Mouse (Mus musculus): ENCODE measurements around the gene Hspa1l. TPM values are rescaled to one million over a fixed set of nuclear protein-coding genes. Genes with fewer than 3 reads are reported as not detected.
"Not testable (repeated sequence)": the region's sequence is repeated elsewhere in the genome, so short reads cannot be mapped to it uniquely, and the experiment has no call there.

The Hspa1l gene
- polyA plus RNA-seq, 1 experiment from 2014 or later: 0.93 TPM

DNA sequence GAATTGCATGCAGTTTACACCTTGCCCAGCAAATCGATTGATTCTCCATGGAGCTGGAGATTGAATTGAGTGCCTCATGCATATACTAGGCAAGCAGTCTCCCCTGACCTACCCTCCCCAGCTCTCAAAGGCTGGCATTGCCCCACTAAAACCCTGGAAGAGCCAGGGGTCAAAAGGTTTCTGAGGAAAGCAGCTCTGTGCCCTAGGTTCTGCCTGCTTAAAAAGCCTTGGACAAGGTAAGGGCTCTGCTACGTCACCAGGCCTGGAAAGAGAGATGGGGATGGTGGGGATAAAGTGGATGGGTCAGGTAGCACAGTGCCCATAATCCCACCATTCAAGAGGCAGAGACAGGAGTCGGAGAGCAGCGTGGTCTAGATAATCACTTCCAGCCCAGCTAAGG is 17.7 kb upstream of the Hspa1l start:
- 0 out of 2 replicates have a peak, but pooled peaks cover 7% of the 10 kb centered on the region for H3K4me1 ChIP-seq (replicated peaks; ENCODE audit: control insufficient read depth, insufficient read depth, low read length)
- H3K36me3 ChIP-seq (ENCODE audit: control insufficient read depth, insufficient read depth, low read length): peaks cover 8% of the 10 kb centered on the region
- no peak overlapping the region for H3K9ac ChIP-seq (ENCODE audit: low read depth, low read length)
- H3K9me3 ChIP-seq (ENCODE audit: control insufficient read depth, low read length): no peaks in the 10 kb centered on the region
- no peak overlapping the region for H3K27ac ChIP-seq (ENCODE audit: low read depth, low read length)
- peaks cover 11% of the 10 kb centered on the region for H3K27me3 ChIP-seq (ENCODE audit: control insufficient read depth, insufficient read depth, low read length)
- WGBS: 79% methylated on average over 4 of the region's 4 CpGs
- no peak overlapping the region for H3K4me3 ChIP-seq (ENCODE audit: low read depth, low read length)
- no peak overlapping the region for H3K4me2 ChIP-seq (replicated peaks; ENCODE audit: low read depth, low read length)
- ATAC-seq (ENCODE audit: low FRiP score): no peak
- no peak for DNase-seq (ENCODE audit: low spot score)

DNA sequence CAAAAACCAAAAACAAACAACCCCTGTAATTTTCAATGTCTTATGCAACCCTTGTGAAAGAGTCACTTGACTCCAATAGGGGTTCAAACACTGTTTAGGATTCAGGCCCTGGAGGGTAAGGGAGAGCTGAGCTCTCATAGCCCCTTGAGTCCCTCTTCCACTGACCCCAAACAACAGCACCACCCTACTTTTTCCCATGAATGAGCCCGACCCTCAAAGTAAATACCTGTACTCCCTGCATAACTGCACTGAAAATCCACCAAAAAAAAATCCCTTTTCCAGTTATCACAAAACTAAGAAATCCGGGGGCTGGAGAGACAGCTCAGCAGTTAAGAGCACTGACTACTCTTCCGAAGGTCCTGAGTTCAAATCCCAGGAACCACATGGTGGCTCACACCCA is 16.6 kb upstream of the Hspa1l start:
- no peaks in the 10 kb centered on the region for H3K9me3 ChIP-seq (ENCODE audit: control insufficient read depth, low read length)
- no peak overlapping the region for H3K27ac ChIP-seq (ENCODE audit: low read depth, low read length)
- no peak overlapping the region for H3K4me3 ChIP-seq (ENCODE audit: low read depth, low read length)
- ATAC-seq (ENCODE audit: low FRiP score) (no peak), DNase-seq (ENCODE audit: low spot score) (no peak)
- peaks cover 11% of the 10 kb centered on the region for H3K27me3 ChIP-seq (ENCODE audit: control insufficient read depth, insufficient read depth, low read length)
- H3K4me2 ChIP-seq (replicated peaks; ENCODE audit: low read depth, low read length): no peak overlapping the region
- WGBS: 82% methylated on average over 3 of the region's 3 CpGs
- no peaks in the 10 kb centered on the region for H3K36me3 ChIP-seq (ENCODE audit: control insufficient read depth, insufficient read depth, low read length)
- 0 out of 2 replicates have a peak, but pooled peaks cover 3% of the 10 kb centered on the region for H3K4me1 ChIP-seq (replicated peaks; ENCODE audit: control insufficient read depth, insufficient read depth, low read length)
- H3K9ac ChIP-seq (ENCODE audit: low read depth, low read length): no peak overlapping the region

DNA sequence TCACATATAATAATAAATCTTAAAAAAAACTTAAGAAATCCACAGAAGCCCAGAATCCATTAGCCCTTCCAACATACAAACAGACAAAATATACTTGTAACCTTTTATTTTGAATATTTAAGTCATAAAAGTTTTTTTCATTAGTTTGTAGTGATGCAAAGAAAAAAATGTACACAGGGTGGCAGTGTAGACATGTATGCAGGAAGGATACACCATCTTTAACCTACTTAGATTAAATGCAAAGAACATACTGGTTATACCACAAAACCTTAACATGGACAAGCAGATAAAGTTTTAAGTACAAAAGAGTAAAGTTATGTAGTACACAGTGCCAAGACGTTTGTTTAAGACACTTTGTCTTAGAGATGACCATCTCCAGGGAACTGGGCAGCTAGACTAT is 16.2 kb upstream of the Hspa1l start:
- Histone ChIP-seq H3K4me2 (replicated peaks; ENCODE audit: low read depth, low read length) (no peak overlapping the region), H3K9me3 (ENCODE audit: control insufficient read depth, low read length) (no peaks in the 10 kb centered on the region), H3K9ac (ENCODE audit: low read depth, low read length) (no peak overlapping the region), H3K27me3 (ENCODE audit: control insufficient read depth, insufficient read depth, low read length) (peaks cover 11% of the 10 kb centered on the region), H3K4me1 (replicated peaks; ENCODE audit: control insufficient read depth, insufficient read depth, low read length) (0 out of 2 replicates have a peak, but pooled peaks cover 2% of the 10 kb centered on the region), H3K4me3 (ENCODE audit: low read depth, low read length) (no peak overlapping the region), H3K27ac (ENCODE audit: low read depth, low read length) (no peak overlapping the region), H3K36me3 (ENCODE audit: control insufficient read depth, insufficient read depth, low read length) (no peaks in the 10 kb centered on the region)
- DNase-seq (ENCODE audit: low spot score): no peak
- no peak for ATAC-seq (ENCODE audit: low FRiP score)
- WGBS: 41% methylated on average over 1 of the region's 1 CpGs

DNA sequence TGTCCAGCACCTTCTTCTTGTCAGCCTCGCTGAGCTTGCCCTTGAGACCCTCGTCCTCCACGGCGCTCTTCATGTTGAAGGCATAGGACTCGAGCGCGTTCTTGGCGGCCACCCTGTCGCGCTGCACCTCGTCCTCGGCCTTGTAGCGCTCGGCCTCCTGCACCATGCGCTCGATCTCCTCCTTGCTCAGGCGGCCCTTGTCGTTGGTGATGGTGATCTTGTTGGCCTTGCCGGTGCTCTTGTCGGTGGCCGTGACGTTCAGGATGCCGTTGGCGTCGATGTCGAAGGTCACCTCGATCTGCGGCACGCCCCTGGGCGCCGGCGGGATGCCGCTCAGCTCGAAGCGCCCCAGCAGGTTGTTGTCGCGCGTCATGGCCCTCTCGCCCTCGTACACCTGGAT is 15.2 kb upstream of the Hspa1l start:
- H3K9ac ChIP-seq (ENCODE audit: low read depth, low read length); DNase-seq (ENCODE audit: low spot score); H3K4me1 ChIP-seq (replicated peaks; ENCODE audit: control insufficient read depth, insufficient read depth, low read length); H3K36me3 ChIP-seq (ENCODE audit: control insufficient read depth, insufficient read depth, low read length); H3K27ac ChIP-seq (ENCODE audit: low read depth, low read length); H3K9me3 ChIP-seq (ENCODE audit: control insufficient read depth, low read length); H3K4me3 ChIP-seq (ENCODE audit: low read depth, low read length); H3K4me2 ChIP-seq (replicated peaks; ENCODE audit: low read depth, low read length); ATAC-seq (ENCODE audit: low FRiP score): not testable (repeated sequence)
- peaks cover 11% of the 10 kb centered on the region for H3K27me3 ChIP-seq (ENCODE audit: control insufficient read depth, insufficient read depth, low read length)
- 30% methylated on average over 25 of the region's 40 CpGs for WGBS

DNA sequence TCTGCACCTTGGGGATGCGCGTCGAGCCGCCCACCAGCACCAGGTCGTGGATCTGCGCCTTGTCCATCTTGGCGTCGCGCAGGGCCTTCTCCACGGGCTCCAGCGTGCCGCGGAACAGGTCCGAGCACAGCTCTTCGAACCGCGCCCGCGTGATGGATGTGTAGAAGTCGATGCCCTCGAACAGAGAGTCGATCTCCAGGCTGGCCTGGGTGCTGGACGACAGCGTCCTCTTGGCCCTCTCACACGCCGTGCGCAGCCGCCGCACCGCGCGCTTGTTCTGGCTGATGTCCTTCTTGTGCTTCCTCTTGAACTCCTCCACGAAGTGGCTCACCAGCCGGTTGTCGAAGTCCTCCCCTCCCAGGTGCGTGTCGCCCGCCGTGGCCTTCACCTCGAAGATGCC is 14.5 kb upstream of the Hspa1l start:
- not testable (repeated sequence) for H3K4me1 ChIP-seq (replicated peaks; ENCODE audit: control insufficient read depth, insufficient read depth, low read length); H3K27ac ChIP-seq (ENCODE audit: low read depth, low read length); H3K9me3 ChIP-seq (ENCODE audit: control insufficient read depth, low read length); ATAC-seq (ENCODE audit: low FRiP score); H3K4me3 ChIP-seq (ENCODE audit: low read depth, low read length); H3K36me3 ChIP-seq (ENCODE audit: control insufficient read depth, insufficient read depth, low read length); DNase-seq (ENCODE audit: low spot score); H3K9ac ChIP-seq (ENCODE audit: low read depth, low read length); H3K4me2 ChIP-seq (replicated peaks; ENCODE audit: low read depth, low read length)
- WGBS: 37% methylated on average over 22 of the region's 40 CpGs
- H3K27me3 ChIP-seq (ENCODE audit: control insufficient read depth, insufficient read depth, low read length): peaks cover 11% of the 10 kb centered on the region

DNA sequence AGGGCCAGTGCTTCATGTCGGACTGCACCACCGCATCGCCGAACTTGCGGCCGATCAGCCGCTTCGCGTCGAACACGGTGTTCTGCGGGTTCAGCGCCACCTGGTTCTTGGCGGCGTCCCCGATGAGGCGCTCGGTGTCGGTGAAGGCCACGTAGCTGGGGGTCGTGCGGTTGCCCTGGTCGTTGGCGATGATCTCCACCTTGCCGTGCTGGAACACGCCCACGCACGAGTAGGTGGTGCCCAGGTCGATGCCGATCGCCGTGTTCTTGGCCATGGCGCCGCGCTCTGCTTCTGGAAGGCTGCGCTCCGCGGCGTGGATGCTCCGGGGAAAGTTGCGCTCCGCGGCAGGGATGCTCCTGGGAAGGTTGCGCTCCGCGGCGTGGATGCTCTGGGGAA is 13.8 kb upstream of the Hspa1l start:
- not testable (repeated sequence) for DNase-seq (ENCODE audit: low spot score); H3K9ac ChIP-seq (ENCODE audit: low read depth, low read length); H3K27ac ChIP-seq (ENCODE audit: low read depth, low read length); H3K9me3 ChIP-seq (ENCODE audit: control insufficient read depth, low read length); H3K36me3 ChIP-seq (ENCODE audit: control insufficient read depth, insufficient read depth, low read length); H3K4me1 ChIP-seq (replicated peaks; ENCODE audit: control insufficient read depth, insufficient read depth, low read length)
- H3K27me3 ChIP-seq (ENCODE audit: control insufficient read depth, insufficient read depth, low read length): peaks cover 11% of the 10 kb centered on the region
- WGBS: 0% methylated on average over 4 of the region's 47 CpGs
- H3K4me2 ChIP-seq (replicated peaks; ENCODE audit: low read depth, low read length): peak overlapping the region; percentile 84
- H3K4me3 ChIP-seq (ENCODE audit: low read depth, low read length): peak overlapping the region; percentile 44
- ATAC-seq (ENCODE audit: low FRiP score): peak; percentile 54

DNA sequence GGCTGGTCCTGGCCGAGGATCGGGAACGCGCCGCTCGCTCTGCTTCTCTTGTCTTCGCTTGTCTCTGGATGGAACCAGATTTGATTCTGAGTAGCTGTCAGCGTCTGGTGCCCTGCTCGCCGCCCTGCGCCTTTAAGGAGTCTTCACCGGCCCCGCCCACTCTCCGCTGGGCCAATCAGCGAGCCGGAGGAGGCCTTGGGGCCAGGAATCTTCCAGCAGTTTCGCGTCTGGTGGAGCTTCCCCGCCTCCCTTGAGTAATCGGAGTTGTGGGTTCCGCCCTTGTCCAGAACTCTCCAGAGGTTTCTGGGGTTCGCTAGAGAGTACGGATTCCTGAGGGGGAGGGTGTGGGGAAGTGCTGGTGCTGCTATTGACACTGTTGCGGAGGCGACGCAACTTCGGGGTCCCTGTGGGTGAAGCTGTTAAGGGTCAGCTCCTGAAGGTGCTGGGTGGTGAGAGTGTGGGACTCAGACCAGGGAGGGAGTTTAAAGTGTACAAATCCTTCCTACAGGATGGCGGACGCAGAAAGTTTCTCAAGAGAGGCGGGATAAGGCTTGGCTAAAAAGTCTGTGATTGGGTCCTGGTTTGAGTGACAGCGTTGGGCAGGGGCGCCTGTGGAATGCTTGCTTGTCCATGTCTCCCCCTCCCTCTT is 13.2 kb upstream of the Hspa1l start, which contains the start of gene Hspa1b:
Gene Hspa1b, minus strand, starts transcription at position 109 of the 649 bp plus-strand sequence.
- H3K36me3 ChIP-seq (ENCODE audit: control insufficient read depth, insufficient read depth, low read length); H3K9me3 ChIP-seq (ENCODE audit: control insufficient read depth, low read length); H3K4me1 ChIP-seq (replicated peaks; ENCODE audit: control insufficient read depth, insufficient read depth, low read length): not testable (repeated sequence)
- Histone ChIP-seq H3K27ac (ENCODE audit: low read depth, low read length) (peak within 1 kb of the TSS; percentile 51), H3K4me3 (ENCODE audit: low read depth, low read length) (peak within 1 kb of the TSS; percentile 44), H3K4me2 (replicated peaks; ENCODE audit: low read depth, low read length) (peak within 1 kb of the TSS; percentile 84), H3K27me3 (ENCODE audit: control insufficient read depth, insufficient read depth, low read length) (peaks cover 11% of the 10 kb centered on the region), H3K9ac (ENCODE audit: low read depth, low read length) (peak within 1 kb of the TSS; percentile 57)
- ATAC-seq (ENCODE audit: low FRiP score) (peak; percentile 93), DNase-seq (ENCODE audit: low spot score) (peak; percentile 76)
- under 1% methylated on average over 29 of the region's 32 CpGs for WGBS

DNA sequence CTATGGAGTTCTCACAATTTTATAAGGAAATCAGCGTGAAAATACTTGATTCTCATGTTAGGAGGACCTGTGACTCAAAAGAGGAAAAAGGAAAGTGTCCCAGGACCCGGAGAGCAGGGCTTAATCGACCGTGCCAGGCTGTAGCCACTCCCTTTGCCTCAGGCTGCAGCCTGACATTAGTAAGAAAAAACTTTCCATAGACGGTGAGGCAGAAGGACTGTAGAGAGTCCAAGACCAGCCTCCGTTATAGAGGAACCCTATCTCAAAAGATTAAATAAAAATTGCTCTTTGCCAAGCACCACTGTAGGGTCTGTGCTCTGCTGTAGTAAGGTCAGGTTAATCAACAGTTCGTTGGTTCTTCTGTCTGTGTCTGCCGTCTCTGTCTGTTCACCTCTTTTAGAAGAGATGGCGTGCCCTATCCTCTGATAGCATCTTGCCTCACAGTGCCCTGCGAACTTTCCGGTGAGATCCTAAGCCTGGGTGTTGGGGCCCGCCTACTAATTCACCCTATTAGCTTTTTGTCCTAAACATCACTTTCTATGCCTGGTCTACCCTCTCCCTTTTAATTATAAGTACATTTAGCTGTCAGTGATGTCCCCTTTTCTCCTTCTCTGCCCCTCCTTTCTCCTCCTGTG is 12.5 kb upstream of the Hspa1l start:
- H3K27me3 ChIP-seq (ENCODE audit: control insufficient read depth, insufficient read depth, low read length): peaks cover 11% of the 10 kb centered on the region
- no peak overlapping the region for H3K27ac ChIP-seq (ENCODE audit: low read depth, low read length)
- ATAC-seq (ENCODE audit: low FRiP score) (no peak), DNase-seq (ENCODE audit: low spot score) (peak; percentile 25)
- peak overlapping the region; percentile 11; the same call in 1 of the 2 replicates for H3K9ac ChIP-seq (ENCODE audit: low read depth, low read length)
- WGBS: 15% methylated on average over 12 of the region's 12 CpGs
- peak overlapping the region; percentile 84 for H3K4me2 ChIP-seq (replicated peaks; ENCODE audit: low read depth, low read length)
- peak overlapping the region; percentile 44 for H3K4me3 ChIP-seq (ENCODE audit: low read depth, low read length)
- no peaks in the 10 kb centered on the region for H3K36me3 ChIP-seq (ENCODE audit: control insufficient read depth, insufficient read depth, low read length)
- no peaks in the 10 kb centered on the region for H3K9me3 ChIP-seq (ENCODE audit: control insufficient read depth, low read length)
- 0 out of 2 replicates have a peak, but pooled peaks cover 2% of the 10 kb centered on the region for H3K4me1 ChIP-seq (replicated peaks; ENCODE audit: control insufficient read depth, insufficient read depth, low read length)
